Mouse (Mus musculus) forebrain, postnatal 0 days (tissue): Measurements from ENCODE around the gene Clip2. TPM values are rescaled to one million over a fixed set of nuclear protein-coding genes. Genes with fewer than 3 reads are reported as not detected.
A peak's percentile ranks its signal among the peaks of the same experiment; 100 is the strongest.

Source experiments
- ATAC-seq: fragments of 200-750 bp; cut with Nextera tagmentation; 2 replicates; pipeline ENCODE4 v1.8.0; 2017; ENCODE audit warnings: mild to moderate bottlenecking, moderate library complexity
- DNase-seq: peaks from one replicate; pipeline ENCODE4 v3.0.0-alpha.2; 2015
- H3K27ac ChIP-seq: fragments of 300-500 bp; sonication (generic); 2 replicates; pipeline ENCODE4 v1.5.1; 2014; ENCODE audit warnings: low read depth, mild to moderate bottlenecking, antibody characterized with exemption, low read length, moderate library complexity, mixed read lengths
- H3K27me3 ChIP-seq: fragments of 300-500 bp; sonication (generic); 2 replicates; pipeline ENCODE4 v1.6.1; 2014; ENCODE audit warnings: mild to moderate bottlenecking, low read length, mixed read lengths; ENCODE audit not compliant: insufficient read depth
- H3K36me3 ChIP-seq: fragments of 300-500 bp; sonication (generic); 2 replicates; pipeline ENCODE4 v1.6.1; 2014; ENCODE audit warnings: mild to moderate bottlenecking, moderate library complexity; ENCODE audit not compliant: insufficient read depth
- H3K4me1 ChIP-seq: fragments of 300-500 bp; sonication (generic); 2 replicates; pipeline ENCODE4 v1.6.1; 2014; ENCODE audit warnings: antibody characterized with exemption; ENCODE audit not compliant: insufficient read depth
- H3K4me2 ChIP-seq: fragments of 300-500 bp; sonication (generic); 2 replicates; pipeline ENCODE4 v1.6.1; 2014; ENCODE audit warnings: low read depth, mild to moderate bottlenecking, moderate library complexity
- H3K4me3 ChIP-seq: fragments of 300-500 bp; sonication (generic); 2 replicates; pipeline ENCODE4 v1.5.1; 2014; ENCODE audit warnings: low read depth, low read length, mixed read lengths
- H3K9ac ChIP-seq: fragments of 300-500 bp; sonication (generic); 2 replicates; pipeline ENCODE4 v1.6.1; 2014; ENCODE audit warnings: mild to moderate bottlenecking
- H3K9me3 ChIP-seq: fragments of 300-500 bp; sonication (generic); 2 replicates; pipeline ENCODE4 v1.6.1; 2016; ENCODE audit warnings: low read length
- CTCF ChIP-seq: sonication (generic); IDR thresholded peaks from 2 replicates; pipeline ENCODE4 v1.5.1; 2016; ENCODE audit warnings: antibody characterized with exemption, control low read depth, low read depth
- WGBS: fragments of 180-500 bp; shearing (Covaris S2); extraction: QIAGEN DNeasy Blood & Tissue Kit; methylation state at CpG from one replicate; pipeline ENCODE4 v1.1.7; 2014; 5-methylcytosine and 5-hydroxymethylcytosine counted together
- polyA plus RNA-seq: library from polyadenylated mRNA; unstranded; fragments of >200 nt; fragmentation: Nextera tagmentation; extraction: Ambion mirVana; gene quantifications from 2 replicates; pipeline ENCODE4 v1.2.1, GENCODE M21; 2015
- total RNA-seq: library from RNA; depleted of rRNA; stranded (reverse); fragments of >200 nt; gene quantifications from 2 replicates; pipeline ENCODE4 v1.2.3, GENCODE M21; 2014

Gene Clip2
- total and polyA plus RNA-seq, 2 experiments from 2014 or later: 14.5 to 162 TPM

GRCm38 (mm10) chr5:134491712-134492417, 60.4 kb downstream of the Clip2 start:
- Histone ChIP-seq H3K27me3 (no peaks in the 10 kb centered on the region), H3K4me2 (no peak overlapping the region), H3K4me3 (no peak overlapping the region), H3K36me3 (peaks cover 71% of the 10 kb centered on the region), H3K9ac (no peak overlapping the region), H3K4me1 (no peaks in the 10 kb centered on the region), H3K27ac (no peak overlapping the region), H3K9me3 (no peaks in the 10 kb centered on the region)
- DNase-seq (peak; percentile 92), ATAC-seq (peak; percentile 59)
- 25% methylated on average over 18 of the region's 18 CpGs for WGBS
- peak; percentile 99 for TF ChIP-seq CTCF

- WGBS: 91% methylated on average over 2 of the region's 2 CpGs
- no peak for DNase-seq
- no peak for TF ChIP-seq CTCF
- no peaks in the 10 kb centered on the region for H3K4me1 ChIP-seq
- H3K9ac ChIP-seq: no peak overlapping the region
- H3K27me3 ChIP-seq: no peaks in the 10 kb centered on the region
- H3K36me3 ChIP-seq: peaks cover 65% of the 10 kb centered on the region
- ATAC-seq: no peak
- H3K27ac ChIP-seq: no peak overlapping the region
- H3K9me3 ChIP-seq: no peaks in the 10 kb centered on the region
- H3K4me2 ChIP-seq: no peak overlapping the region
- H3K4me3 ChIP-seq: no peak overlapping the region
Observed at GRCm38 (mm10) chr5:134491206-134491605, 61.0 kb downstream of the Clip2 start.

- no peak for DNase-seq
- Histone ChIP-seq H3K27me3 (no peaks in the 10 kb centered on the region), H3K4me1 (no peaks in the 10 kb centered on the region), H3K9me3 (no peaks in the 10 kb centered on the region), H3K9ac (no peak overlapping the region), H3K4me2 (no peak overlapping the region), H3K4me3 (no peak overlapping the region), H3K36me3 (peaks cover 57% of the 10 kb centered on the region), H3K27ac (no peak overlapping the region)
- WGBS: 88% methylated on average over 12 of the region's 12 CpGs
- peak; percentile 64 for TF ChIP-seq CTCF
- ATAC-seq: no peak
Observed at GRCm38 (mm10) chr5:134490465-134490864, 61.8 kb downstream of the Clip2 start.

- no peak overlapping the region for H3K4me2 ChIP-seq
- H3K27me3 ChIP-seq: no peaks in the 10 kb centered on the region
- DNase-seq (peak; percentile 65), ATAC-seq (peak; percentile 40)
- no peak overlapping the region for H3K4me3 ChIP-seq
- 25% methylated on average over 9 of the region's 9 CpGs for WGBS
- H3K27ac ChIP-seq: no peak overlapping the region
- TF ChIP-seq CTCF: peak; percentile 66
- H3K9ac ChIP-seq: no peak overlapping the region
- H3K9me3 ChIP-seq: no peaks in the 10 kb centered on the region
- H3K4me1 ChIP-seq: no peaks in the 10 kb centered on the region
- H3K36me3 ChIP-seq: peaks cover 51% of the 10 kb centered on the region
Observed at GRCm38 (mm10) chr5:134489583-134489982, 62.7 kb downstream of the Clip2 start.

- no peaks in the 10 kb centered on the region for H3K9me3 ChIP-seq
- 92% methylated on average over 4 of the region's 4 CpGs for WGBS
- H3K9ac ChIP-seq: no peak overlapping the region
- no peak overlapping the region for H3K27ac ChIP-seq
- no peaks in the 10 kb centered on the region for H3K4me1 ChIP-seq
- DNase-seq (no peak), ATAC-seq (no peak)
- no peak for TF ChIP-seq CTCF
- H3K4me3 ChIP-seq: no peak overlapping the region
- H3K4me2 ChIP-seq: no peak overlapping the region
- H3K27me3 ChIP-seq: no peaks in the 10 kb centered on the region
- H3K36me3 ChIP-seq: peaks cover 42% of the 10 kb centered on the region
Observed at GRCm38 (mm10) chr5:134488596-134488995, 63.6 kb downstream of the Clip2 start.

GRCm38 (mm10) chr5:134488042-134488441, 64.2 kb downstream of the Clip2 start:
- H3K9ac ChIP-seq: no peak overlapping the region
- no peaks in the 10 kb centered on the region for H3K27me3 ChIP-seq
- no peak overlapping the region for H3K4me2 ChIP-seq
- peaks cover 37% of the 10 kb centered on the region for H3K36me3 ChIP-seq
- no peak overlapping the region for H3K27ac ChIP-seq
- no peaks in the 10 kb centered on the region for H3K9me3 ChIP-seq
- ATAC-seq: no peak
- WGBS: 73% methylated on average over 10 of the region's 10 CpGs
- no peak for DNase-seq
- no peak overlapping the region for H3K4me3 ChIP-seq
- TF ChIP-seq CTCF: no peak
- H3K4me1 ChIP-seq: no peaks in the 10 kb centered on the region

GRCm38 (mm10) chr5:134485900-134486665, 66.2 kb downstream of the Clip2 start:
- Histone ChIP-seq H3K9ac (no peak overlapping the region), H3K27ac (no peak overlapping the region), H3K36me3 (peaks cover 22% of the 10 kb centered on the region), H3K9me3 (no peaks in the 10 kb centered on the region), H3K4me3 (no peak overlapping the region), H3K4me2 (no peak overlapping the region), H3K27me3 (no peaks in the 10 kb centered on the region), H3K4me1 (no peaks in the 10 kb centered on the region)
- ATAC-seq (peak; percentile 69), DNase-seq (peak; percentile 90)
- peak; percentile 97 for TF ChIP-seq CTCF
- WGBS: 63% methylated on average over 13 of the region's 13 CpGs
